Mouse (Mus musculus) midbrain, embryonic 10.5 days (tissue): ENCODE measurements around the gene Lrit2. TPM values are rescaled to one million over a fixed set of nuclear protein-coding genes. Genes with fewer than 3 reads are reported as not detected.

Experiments
- DNase-seq: peaks from one replicate; pipeline ENCODE4 v3.0.0-alpha.2; 2017; ENCODE audit warnings: low spot score
- H3K27ac ChIP-seq: fragments of 300-500 bp; sonication (generic); replicated peaks from 2 replicates; pipeline ENCODE4 v1.5.1; 2016; ENCODE audit warnings: mild to moderate bottlenecking
- H3K27me3 ChIP-seq: fragments of 300-500 bp; sonication (generic); 2 replicates; pipeline ENCODE4 v1.6.1; 2016; ENCODE audit warnings: low read depth, mild to moderate bottlenecking; ENCODE audit not compliant: poor library complexity, severe bottlenecking
- H3K36me3 ChIP-seq: fragments of 300-500 bp; sonication (generic); 2 replicates; pipeline ENCODE4 v1.6.1; 2016; ENCODE audit warnings: mild to moderate bottlenecking, moderate library complexity
- H3K4me1 ChIP-seq: fragments of 300-500 bp; sonication (generic); 2 replicates; pipeline ENCODE4 v1.6.1; 2016
- H3K4me3 ChIP-seq: fragments of 300-500 bp; sonication (generic); 2 replicates; pipeline ENCODE4 v1.5.1; 2016; ENCODE audit warnings: mild to moderate bottlenecking, moderate library complexity
- H3K9me3 ChIP-seq: fragments of 300-500 bp; sonication (generic); replicated peaks from 2 replicates; pipeline ENCODE4 v1.6.1; 2016; ENCODE audit warnings: mild to moderate bottlenecking
- WGBS: fragments of 180-500 bp; shearing (Covaris S2); methylation state at CpG from one replicate; pipeline ENCODE4 v1.1.7; 2016; 5-methylcytosine and 5-hydroxymethylcytosine counted together
- polyA plus RNA-seq: library from polyadenylated mRNA; unstranded; fragments of >200 nt; fragmentation: Nextera tagmentation; extraction: Ambion mirVana; gene quantifications from 2 replicates; pipeline ENCODE4 v1.2.1, GENCODE M21; 2016

Gene Lrit2
- not detected in 2 replicates for polyA plus RNA-seq

DNA sequence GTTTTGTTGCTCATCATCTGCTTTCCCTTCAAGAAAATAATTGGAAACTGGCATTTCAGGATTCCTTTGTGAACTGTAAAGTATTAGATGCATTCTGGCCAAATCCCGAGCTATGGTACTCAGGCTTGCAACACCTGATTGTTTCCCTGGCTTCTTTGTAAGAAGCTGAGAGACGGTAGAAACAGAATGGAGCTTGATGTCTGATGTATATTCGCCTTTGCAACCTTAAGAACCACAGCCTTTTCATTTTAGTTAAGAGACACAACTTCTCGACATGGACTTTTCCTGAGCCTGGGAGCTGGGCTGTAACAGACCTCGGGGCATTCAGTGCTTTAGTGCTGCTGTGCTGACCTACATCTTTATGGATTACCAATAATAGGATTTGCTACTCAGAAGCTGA is at the start of gene Lrit2:
TSS of gene Lrit2 (plus strand) at position 301 of the 400 bp plus-strand sequence.
- H3K27ac ChIP-seq: no peak within 1 kb of the TSS
- H3K4me1 ChIP-seq: no peaks in the 10 kb centered on the region
- no peak within 1 kb of the TSS for H3K4me3 ChIP-seq
- 80% methylated on average over 5 of the region's 5 CpGs for WGBS
- H3K36me3 ChIP-seq: no peaks in the 10 kb centered on the region
- no peaks in the 10 kb centered on the region for H3K9me3 ChIP-seq
- no peak for DNase-seq
- H3K27me3 ChIP-seq: no peaks in the 10 kb centered on the region

DNA sequence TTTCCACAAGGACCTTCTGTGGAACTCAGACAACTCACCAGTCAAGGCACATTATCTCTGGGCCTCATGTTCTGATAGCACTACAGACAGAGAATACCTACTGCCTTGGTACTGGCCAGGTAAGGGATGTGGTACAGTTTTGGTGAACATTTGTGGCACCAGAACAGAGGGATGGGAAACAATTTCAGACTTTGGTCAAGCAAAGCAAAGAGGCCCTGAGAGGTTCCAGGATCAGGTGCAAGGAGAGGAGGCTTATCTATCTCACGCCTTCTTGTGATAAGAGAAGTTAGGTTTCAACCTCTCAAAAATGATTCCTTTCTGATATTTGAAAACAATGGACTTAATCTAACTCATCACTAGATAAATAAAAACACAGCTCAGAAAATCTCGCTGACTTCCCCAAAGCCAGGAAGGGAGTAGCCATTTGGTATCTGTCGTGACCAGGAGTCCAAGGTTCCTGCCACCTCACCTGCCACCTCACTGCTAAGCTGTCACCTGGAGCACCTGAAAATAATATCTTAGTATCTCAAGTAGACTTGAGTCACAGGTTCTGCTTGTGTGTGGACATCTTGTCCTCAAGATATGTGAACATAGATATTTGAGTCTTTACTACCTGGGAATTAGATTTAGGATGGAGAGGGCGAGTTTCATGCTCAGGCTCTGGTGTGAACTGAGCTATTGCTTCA is 40.3 kb upstream of the Lrit2 start:
- H3K27me3 ChIP-seq: no peaks in the 10 kb centered on the region
- H3K27ac ChIP-seq: no peak overlapping the region

GRCm38 (mm10) chr14:37027951-37028350 is 39.8 kb upstream of the Lrit2 start:
- no peaks in the 10 kb centered on the region for H3K36me3 ChIP-seq
- no peaks in the 10 kb centered on the region for H3K4me1 ChIP-seq
- WGBS: 92% methylated on average over 3 of the region's 3 CpGs
- DNase-seq: no peak
- H3K27me3 ChIP-seq: no peaks in the 10 kb centered on the region
- H3K27ac ChIP-seq: no peak overlapping the region
- no peak overlapping the region for H3K4me3 ChIP-seq
- no peaks in the 10 kb centered on the region for H3K9me3 ChIP-seq

More for the DNA sequence above, 40.3 kb upstream of the Lrit2 start:
- H3K9me3 ChIP-seq: no peaks in the 10 kb centered on the region
- no peaks in the 10 kb centered on the region for H3K36me3 ChIP-seq
- H3K4me1 ChIP-seq: no peaks in the 10 kb centered on the region
- WGBS: 82% methylated on average over 4 of the region's 4 CpGs
- no peak for DNase-seq
- H3K4me3 ChIP-seq: no peak overlapping the region

DNA sequence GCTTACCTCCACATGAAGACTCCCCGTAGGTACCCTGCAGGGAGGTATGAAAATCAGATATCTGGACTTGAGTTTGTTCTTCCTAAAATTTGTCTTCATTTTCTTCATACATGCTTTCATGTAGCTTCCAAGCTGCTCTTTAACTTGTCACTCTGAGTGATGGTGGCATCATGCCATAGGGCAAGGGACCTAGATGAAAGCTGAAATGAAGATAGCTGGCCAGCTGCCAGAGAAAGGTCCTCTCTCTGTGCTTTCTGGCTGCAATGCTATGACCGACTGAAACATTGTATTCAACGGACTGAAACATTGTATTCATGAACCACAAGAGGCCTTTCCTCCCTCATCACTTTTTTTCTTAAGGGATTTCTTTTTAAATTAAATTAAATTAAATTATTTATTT is 39.2 kb upstream of the Lrit2 start:
- Histone ChIP-seq H3K9me3 (no peaks in the 10 kb centered on the region), H3K27ac (no peak overlapping the region), H3K4me1 (no peaks in the 10 kb centered on the region), H3K4me3 (no peak overlapping the region), H3K27me3 (no peaks in the 10 kb centered on the region), H3K36me3 (no peaks in the 10 kb centered on the region)
- DNase-seq: no peak
- 95% methylated on average over 3 of the region's 3 CpGs for WGBS

GRCm38 (mm10) chr14:37032481-37033104 is 35.1 kb upstream of the Lrit2 start:
- Histone ChIP-seq H3K27ac (no peak overlapping the region), H3K36me3 (no peaks in the 10 kb centered on the region), H3K4me1 (no peaks in the 10 kb centered on the region), H3K27me3 (no peaks in the 10 kb centered on the region), H3K9me3 (no peaks in the 10 kb centered on the region), H3K4me3 (no peak overlapping the region)
- 88% methylated on average over 11 of the region's 11 CpGs for WGBS
- no peak for DNase-seq

- no peaks in the 10 kb centered on the region for H3K4me1 ChIP-seq
- WGBS: 22% methylated on average over 7 of the region's 7 CpGs
- H3K36me3 ChIP-seq: no peaks in the 10 kb centered on the region
- no peak overlapping the region for H3K4me3 ChIP-seq
- H3K27ac ChIP-seq: no peak overlapping the region
- H3K9me3 ChIP-seq: no peaks in the 10 kb centered on the region
- H3K27me3 ChIP-seq: no peaks in the 10 kb centered on the region
- peak; percentile 66 for DNase-seq
Measured at GRCm38 (mm10) chr14:37033241-37033640, 34.5 kb upstream of the Lrit2 start.

DNA sequence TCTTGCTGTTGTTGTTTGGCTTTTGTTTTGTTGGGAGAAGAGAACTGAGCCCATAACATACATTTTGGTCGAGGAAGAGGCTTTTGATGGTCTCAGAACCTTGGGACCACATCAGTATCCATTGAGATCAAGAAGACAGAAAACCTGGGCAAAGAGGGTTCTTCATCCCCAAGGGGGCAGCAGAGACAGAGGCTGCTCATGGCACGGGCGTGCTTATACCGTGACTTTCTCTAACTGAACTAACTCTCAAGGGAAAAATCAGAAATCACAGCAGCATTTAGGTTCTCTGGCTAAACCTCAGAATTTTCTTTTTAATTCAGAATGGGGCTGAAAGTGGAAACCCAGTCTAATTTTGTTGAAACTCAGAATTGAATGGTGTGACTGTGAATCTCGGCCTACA is 33.3 kb upstream of the Lrit2 start:
- no peaks in the 10 kb centered on the region for H3K36me3 ChIP-seq
- no peak overlapping the region for H3K27ac ChIP-seq
- H3K4me3 ChIP-seq: no peak overlapping the region
- 54% methylated on average over 5 of the region's 5 CpGs for WGBS
- H3K9me3 ChIP-seq: no peaks in the 10 kb centered on the region
- no peaks in the 10 kb centered on the region for H3K4me1 ChIP-seq
- no peaks in the 10 kb centered on the region for H3K27me3 ChIP-seq
- no peak for DNase-seq

- H3K4me3 ChIP-seq: no peak within 1 kb of the TSS
- H3K9me3 ChIP-seq: no peaks in the 10 kb centered on the region
- no peak for DNase-seq
- no peak within 1 kb of the TSS for H3K27ac ChIP-seq
- 38% methylated on average over 1 of the region's 1 CpGs for WGBS
- H3K36me3 ChIP-seq: no peaks in the 10 kb centered on the region
- H3K4me1 ChIP-seq: peaks cover 9% of the 10 kb centered on the region; the same call in 1 of the 2 replicates
- H3K27me3 ChIP-seq: no peaks in the 10 kb centered on the region
Measured at GRCm38 (mm10) chr14:37048914-37049410, 18.8 kb upstream of the Lrit2 start, which contains the start of gene Rgr. Gene Rgr (minus strand): TSS chr14:37048964.

- no peaks in the 10 kb centered on the region for H3K36me3 ChIP-seq
- H3K4me1 ChIP-seq: no peaks in the 10 kb centered on the region
- 73% methylated on average over 2 of the region's 2 CpGs for WGBS
- no peak overlapping the region for H3K27ac ChIP-seq
- H3K9me3 ChIP-seq: no peaks in the 10 kb centered on the region
- H3K27me3 ChIP-seq: no peaks in the 10 kb centered on the region
- H3K4me3 ChIP-seq: no peak overlapping the region
- DNase-seq: no peak
Measured at GRCm38 (mm10) chr14:37064849-37065248, 2.9 kb upstream of the Lrit2 start.

DNA sequence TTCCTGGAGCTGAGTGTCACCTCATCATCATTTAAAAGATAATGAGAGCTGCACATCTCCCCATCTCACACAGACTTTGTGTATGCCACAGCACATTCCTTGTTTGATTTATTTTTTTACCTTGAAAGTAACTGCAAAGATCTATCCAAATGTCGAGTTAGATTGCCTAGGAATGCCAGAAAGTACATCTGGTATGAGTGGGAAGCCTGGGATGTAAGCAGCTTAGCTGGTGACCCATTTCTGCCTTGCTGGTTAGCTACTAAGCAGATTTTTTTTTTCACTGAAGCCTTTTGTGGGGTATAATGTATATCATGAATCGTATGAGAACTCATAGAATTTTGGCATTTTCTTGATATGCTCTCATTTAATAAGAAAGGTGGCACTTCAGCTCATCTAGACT is 1.1 kb upstream of the Lrit2 start:
- H3K4me3 ChIP-seq: no peak overlapping the region
- H3K4me1 ChIP-seq: no peaks in the 10 kb centered on the region
- DNase-seq: no peak
- no peaks in the 10 kb centered on the region for H3K27me3 ChIP-seq
- H3K27ac ChIP-seq: no peak overlapping the region
- no peaks in the 10 kb centered on the region for H3K9me3 ChIP-seq
- H3K36me3 ChIP-seq: no peaks in the 10 kb centered on the region
- WGBS: 75% methylated on average over 2 of the region's 2 CpGs

DNA sequence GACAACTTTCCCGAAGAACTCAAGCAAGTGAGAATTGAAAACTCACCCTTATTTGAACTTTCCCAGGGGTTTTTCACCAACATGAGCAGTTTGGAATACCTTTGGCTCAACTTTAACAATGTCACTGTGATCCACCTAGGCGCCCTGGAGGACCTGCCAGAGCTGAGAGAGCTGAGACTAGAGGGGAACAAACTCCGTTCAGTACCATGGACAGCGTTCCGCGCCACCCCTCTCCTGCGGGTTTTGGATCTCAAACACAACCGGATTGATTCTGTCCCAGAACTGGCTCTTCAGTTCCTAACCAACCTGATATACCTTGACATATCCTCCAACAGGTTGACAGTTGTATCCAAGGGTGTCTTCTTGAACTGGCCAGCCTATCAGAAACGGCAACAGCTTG is 787 bp downstream of the Lrit2 start:
- Histone ChIP-seq H3K27ac (no peak overlapping the region), H3K9me3 (no peaks in the 10 kb centered on the region), H3K4me3 (no peak overlapping the region), H3K4me1 (no peaks in the 10 kb centered on the region), H3K27me3 (no peaks in the 10 kb centered on the region), H3K36me3 (no peaks in the 10 kb centered on the region)
- WGBS: 19% methylated on average over 9 of the region's 9 CpGs
- DNase-seq: peak; percentile 52

DNA sequence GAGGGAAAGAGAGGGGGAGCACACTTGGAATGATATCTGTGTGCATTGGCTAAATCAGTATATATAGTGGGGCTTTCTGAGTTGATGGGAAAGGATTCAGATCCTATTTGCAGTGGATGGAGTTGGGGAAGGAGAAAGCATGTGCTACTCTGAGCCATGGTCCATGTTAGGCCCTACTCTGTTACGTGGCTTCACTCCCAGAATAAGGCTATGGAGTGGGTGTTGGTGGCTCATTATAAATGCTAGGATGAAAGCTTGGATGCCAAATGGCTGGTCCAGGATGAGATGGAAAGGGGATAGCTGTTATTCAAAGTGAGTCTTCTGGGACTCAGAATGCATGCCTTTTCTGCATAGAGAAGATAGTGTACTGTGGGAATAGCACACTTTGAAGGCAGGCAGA is 13.0 kb downstream of the Lrit2 start:
- Histone ChIP-seq H3K27ac (no peak overlapping the region), H3K27me3 (no peaks in the 10 kb centered on the region), H3K4me1 (peaks cover 5% of the 10 kb centered on the region), H3K36me3 (no peaks in the 10 kb centered on the region), H3K9me3 (no peaks in the 10 kb centered on the region), H3K4me3 (no peak overlapping the region)
- WGBS: 90% methylated on average over 1 of the region's 1 CpGs
- no peak for DNase-seq

- Histone ChIP-seq H3K27me3 (no peaks in the 10 kb centered on the region), H3K36me3 (no peaks in the 10 kb centered on the region), H3K9me3 (no peaks in the 10 kb centered on the region), H3K4me1 (peaks cover 5% of the 10 kb centered on the region), H3K27ac (no peak overlapping the region), H3K4me3 (no peak overlapping the region)
- 31% methylated on average over 4 of the region's 4 CpGs for WGBS
- no peak for DNase-seq
Measured at GRCm38 (mm10) chr14:37083755-37084154, 16.0 kb downstream of the Lrit2 start.
